Mouse (Mus musculus) MEL (cell line): ENCODE data around the gene Grin2d. TPM values are rescaled to one million over a fixed set of nuclear protein-coding genes. Genes with fewer than 3 reads are reported as not detected.

ENCODE experiments used
- DNase-seq: peaks from one replicate; pipeline ENCODE4 v3.0.0; 2011; ENCODE audit warnings: low read depth, low spot score
- H3K27ac ChIP-seq: 2 replicates; pipeline ENCODE4 v1.5.1; 2012; ENCODE audit warnings: low read depth, mild to moderate bottlenecking, control low read depth, low read length, moderate library complexity; ENCODE audit not compliant: control insufficient read depth
- H3K27me3 ChIP-seq, 2 experiments: fragments of 150-350 bp in 1 of 2; sonication (generic) in 1 of 2; 2 replicates each; pipeline ENCODE4 v1.6.1; 2012; ENCODE audit warnings: low read length in 2 of 2, mild to moderate bottlenecking in 2 of 2, improper control_type of control experiment in 1 of 2, moderate library complexity in 1 of 2; ENCODE audit not compliant: insufficient read depth in 2 of 2, control insufficient read depth in 1 of 2
- H3K36me3 ChIP-seq, 2 experiments: 2 replicates each; pipeline ENCODE4 v1.6.1; 2012 to 2014; ENCODE audit warnings: low read length in 2 of 2, improper control_type of control experiment in 1 of 2, inconsistent platforms in 1 of 2, mild to moderate bottlenecking in 1 of 2; ENCODE audit not compliant: insufficient read depth in 2 of 2, control insufficient read depth in 1 of 2
- H3K4me1 ChIP-seq, 2 experiments: fragments of 150-350 bp in 1 of 2; sonication (generic) in 1 of 2; 2 replicates each; pipeline ENCODE4 v1.6.1; 2012; ENCODE audit warnings: low read length in 2 of 2, improper control_type of control experiment in 1 of 2, mild to moderate bottlenecking in 1 of 2; ENCODE audit not compliant: insufficient read depth in 2 of 2, control insufficient read depth in 1 of 2
- H3K4me3 ChIP-seq, 2 experiments: fragments of 150-350 bp in 1 of 2; sonication (generic) in 1 of 2; 2 replicates each; pipeline ENCODE4 v1.5.1; 2012; ENCODE audit warnings: low read depth in 2 of 2, low read length in 2 of 2, mild to moderate bottlenecking in 2 of 2, moderate library complexity in 2 of 2, control low read depth in 1 of 2, improper control_type of control experiment in 1 of 2; ENCODE audit not compliant: control insufficient read depth in 1 of 2, insufficient read depth in 1 of 2
- H3K79me2 ChIP-seq: 2 replicates; pipeline ENCODE4 v1.6.1; 2012; ENCODE audit warnings: mild to moderate bottlenecking, low read length, moderate library complexity; ENCODE audit not compliant: control insufficient read depth, poor library complexity, insufficient read depth
- H3K9ac ChIP-seq: 2 replicates; pipeline ENCODE4 v1.6.1; 2012; ENCODE audit warnings: low read depth, mild to moderate bottlenecking, control low read depth, low read length, moderate library complexity; ENCODE audit not compliant: control insufficient read depth, poor library complexity, severe bottlenecking
- H3K9me3 ChIP-seq: fragments of 150-350 bp; sonication (generic); replicated peaks from 2 replicates; pipeline ENCODE4 v1.6.1; 2012; ENCODE audit warnings: mild to moderate bottlenecking, low read length, improper control_type of control experiment, moderate library complexity; ENCODE audit not compliant: insufficient read depth
- BHLHE40 ChIP-seq: IDR thresholded peaks from 2 replicates; pipeline ENCODE4 v1.6.1; 2012; ENCODE audit warnings: low read depth, mild to moderate bottlenecking, inconsistent platforms, low read length, improper control_type of control experiment, borderline replicate concordance
- CHD2 ChIP-seq: IDR thresholded peaks from 2 replicates; pipeline ENCODE4 v1.6.1; 2011; ENCODE audit warnings: low read length, improper control_type of control experiment
- CTCF ChIP-seq, 3 experiments: IDR thresholded peaks in 2 of 3; conservative IDR thresholded peaks in 1 of 3; 2 replicates each; pipeline ENCODE4 v1.5.1; 2011 to 2012; ENCODE audit warnings: low read length in 3 of 3, low read depth in 2 of 3, mild to moderate bottlenecking in 2 of 3, improper control_type of control experiment in 1 of 3, inconsistent platforms in 1 of 3, mixed read lengths in 1 of 3, moderate library complexity in 1 of 3; ENCODE audit not compliant: control insufficient read depth in 1 of 3, insufficient read depth in 1 of 3, poor library complexity in 1 of 3, severe bottlenecking in 1 of 3
- E2F4 ChIP-seq: IDR thresholded peaks from 2 replicates; pipeline ENCODE4 v1.6.1; 2011; ENCODE audit warnings: low read depth, low read length, improper control_type of control experiment, borderline replicate concordance
- ELF1 ChIP-seq: IDR thresholded peaks from 2 replicates; pipeline ENCODE4 v1.6.1; 2014; ENCODE audit warnings: low read depth, mild to moderate bottlenecking, inconsistent platforms, low read length, improper control_type of control experiment, moderate library complexity
- EP300 ChIP-seq, 2 experiments: IDR thresholded peaks; 2 replicates each; pipeline ENCODE4 v1.6.1; 2011; ENCODE audit warnings: improper control_type of control experiment in 2 of 2, low read length in 2 of 2, low read depth in 1 of 2, mild to moderate bottlenecking in 1 of 2
- GATA1 ChIP-seq: IDR thresholded peaks from 2 replicates; pipeline ENCODE4 v1.6.1; 2011; ENCODE audit warnings: low read depth, low read length, improper control_type of control experiment
- HCFC1 ChIP-seq: IDR thresholded peaks from 2 replicates; pipeline ENCODE4 v1.6.1; 2012; ENCODE audit warnings: low read depth, mild to moderate bottlenecking, inconsistent platforms, low read length, improper control_type of control experiment, moderate library complexity
- KAT2A ChIP-seq: conservative IDR thresholded peaks from 2 replicates; pipeline ENCODE4 v1.6.1; 2012; ENCODE audit warnings: low read depth, low read length, improper control_type of control experiment, inconsistent platforms
- MAZ ChIP-seq: IDR thresholded peaks from 2 replicates; pipeline ENCODE4 v1.6.1; 2012; ENCODE audit warnings: low read depth, mild to moderate bottlenecking, inconsistent platforms, low read length, improper control_type of control experiment
- MXI1 ChIP-seq: IDR thresholded peaks from 2 replicates; pipeline ENCODE4 v1.6.1; 2011; ENCODE audit warnings: mild to moderate bottlenecking, low read depth, low read length, improper control_type of control experiment
- MYC ChIP-seq: IDR thresholded peaks from 2 replicates; pipeline ENCODE4 v1.6.1; 2011; ENCODE audit warnings: low read depth, mild to moderate bottlenecking, low read length, improper control_type of control experiment, moderate library complexity
- NELFE ChIP-seq: IDR thresholded peaks from 2 replicates; pipeline ENCODE4 v1.6.1; 2011; ENCODE audit warnings: low read depth, low read length, improper control_type of control experiment
- POLR2A ChIP-seq, 2 experiments: IDR thresholded peaks; 2 replicates each; pipeline ENCODE4 v1.6.1; 2011 to 2012; ENCODE audit warnings: low read length in 2 of 2, mild to moderate bottlenecking in 2 of 2, control low read depth in 1 of 2, improper control_type of control experiment in 1 of 2, low read depth in 1 of 2, moderate library complexity in 1 of 2; ENCODE audit not compliant: control insufficient read depth in 1 of 2, insufficient read depth in 1 of 2, poor library complexity in 1 of 2
- POLR2AphosphoS2 ChIP-seq: IDR thresholded peaks from 2 replicates; pipeline ENCODE4 v1.6.1; 2011; ENCODE audit warnings: low read length, improper control_type of control experiment
- POLR2AphosphoS5 ChIP-seq: IDR thresholded peaks from 2 replicates; pipeline ENCODE4 v1.6.1; 2012; ENCODE audit warnings: low read depth, borderline replicate concordance, mild to moderate bottlenecking, inconsistent platforms, low read length, moderate library complexity, mixed read lengths
- RAD21 ChIP-seq: IDR thresholded peaks from 2 replicates; pipeline ENCODE4 v1.6.1; 2011; ENCODE audit warnings: mild to moderate bottlenecking, low read depth, low read length, improper control_type of control experiment
- RCOR1 ChIP-seq: IDR thresholded peaks from 2 replicates; pipeline ENCODE4 v1.6.1; 2012; ENCODE audit warnings: low read depth, mild to moderate bottlenecking, inconsistent platforms, low read length, improper control_type of control experiment
- SMC3 ChIP-seq: IDR thresholded peaks from 2 replicates; pipeline ENCODE4 v1.6.1; 2011; ENCODE audit warnings: low read depth, low read length, improper control_type of control experiment
- TAL1 ChIP-seq: IDR thresholded peaks from 2 replicates; pipeline ENCODE4 v1.6.1; 2012; ENCODE audit warnings: mild to moderate bottlenecking, inconsistent platforms, low read length, moderate library complexity, mixed read lengths
- TCF12 ChIP-seq: IDR thresholded peaks from 2 replicates; pipeline ENCODE4 v1.6.1; 2014; ENCODE audit warnings: low read depth, mild to moderate bottlenecking, inconsistent platforms, low read length, improper control_type of control experiment, moderate library complexity
- USF1 ChIP-seq: IDR thresholded peaks from 2 replicates; pipeline ENCODE4 v1.6.1; 2014; ENCODE audit warnings: low read depth, mild to moderate bottlenecking, inconsistent platforms, low read length, improper control_type of control experiment, moderate library complexity
- ZC3H11A ChIP-seq: IDR thresholded peaks from 2 replicates; pipeline ENCODE4 v1.6.1; 2012; ENCODE audit warnings: low read depth, mild to moderate bottlenecking, inconsistent platforms, low read length, improper control_type of control experiment
- ZMIZ1 ChIP-seq: IDR thresholded peaks from 2 replicates; pipeline ENCODE4 v1.6.1; 2012; ENCODE audit warnings: low read depth, mild to moderate bottlenecking, inconsistent platforms, low read length, improper control_type of control experiment, moderate library complexity
- polyA plus RNA-seq, 2 experiments: library from polyadenylated mRNA; stranded (reverse) in 1 of 2; unstranded in 1 of 2; fragments of >175 nt in 1 of 2; fragments of >200 nt in 1 of 2; gene quantifications; 2 replicates each; pipeline versions ENCODE4 v1.2.1 to v1.2.4; 2012; ENCODE audit warnings: low replicate concordance in 2 of 2, low read depth in 1 of 2; ENCODE audit not compliant: insufficient read length in 2 of 2, insufficient read depth in 1 of 2, missing spikeins in 1 of 2
- total RNA-seq: library from RNA; depleted of rRNA; stranded (reverse); fragments of 300-350 nt; gene quantifications from 2 replicates; pipeline ENCODE4 v1.2.3, GENCODE M21; 2012

Gene Grin2d
- total and polyA plus RNA-seq, 3 experiments = 0.19 to 0.57 TPM; not detected in 1

DNA sequence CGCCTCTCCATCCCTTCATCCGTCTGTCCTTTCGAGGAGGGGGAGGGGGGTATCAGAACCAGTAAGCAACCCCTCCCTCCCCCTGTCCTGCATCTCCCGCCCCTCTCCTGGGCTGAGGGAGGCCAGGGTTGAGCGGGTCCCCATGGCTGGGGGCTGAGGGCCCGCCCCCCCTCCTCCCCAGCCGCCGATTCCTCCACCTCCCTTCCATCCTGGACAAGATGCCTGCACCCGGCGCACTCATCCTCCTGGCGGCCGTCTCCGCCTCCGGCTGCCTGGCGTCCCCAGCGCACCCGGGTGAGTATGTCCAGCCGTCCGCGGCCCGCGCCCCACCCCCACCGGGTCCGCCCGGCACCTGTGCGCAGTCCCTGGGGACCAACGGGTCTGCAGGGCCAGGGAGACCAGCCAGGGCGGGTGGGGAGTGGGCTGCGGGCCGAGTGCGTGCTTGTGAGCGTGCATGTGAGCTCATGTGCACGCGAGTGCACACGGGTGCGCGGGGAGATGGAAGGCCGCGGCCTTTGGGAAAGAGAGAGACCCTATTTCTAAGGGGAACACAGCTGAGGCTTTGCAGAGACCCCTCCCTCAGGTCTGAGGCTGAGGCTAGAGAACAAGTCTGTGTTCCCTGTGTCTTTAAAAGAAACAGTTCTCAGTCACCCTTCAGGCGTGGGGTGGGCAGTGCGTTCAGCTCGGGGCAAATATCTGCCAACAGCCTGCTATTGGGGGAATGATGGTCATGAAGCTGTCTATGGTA is 92.6 kb downstream of the Grin2d start:
- Histone ChIP-seq H3K36me3 (no peaks in the 10 kb centered on the region), H3K27me3 (peaks cover 0 to 1% of the 10 kb centered on the region in 2 experiments; a peak in 2 of 4 replicates), H3K79me2 (no peaks in the 10 kb centered on the region), H3K9ac (no peak overlapping the region), H3K27ac (no peak overlapping the region), H3K4me1 (no peaks in the 10 kb centered on the region), H3K9me3 (no peaks in the 10 kb centered on the region), H3K4me3 (no peak overlapping the region)
- no peak for TF ChIP-seq SMC3
- TF ChIP-seq POLR2A (IDR thresholded peaks at IDR 0.05; ENCODE audit: control insufficient read depth in 1 of 2, insufficient read depth in 1 of 2, low read depth in 1 of 2, low read length in 2 of 2, poor library complexity in 1 of 2) = no peak
- TF ChIP-seq RCOR1 = no peak
- TF ChIP-seq E2F4 = no peak
- TF ChIP-seq KAT2A = no peak
- TF ChIP-seq POLR2AphosphoS2 = no peak
- no peak for TF ChIP-seq CTCF (IDR thresholded peaks at IDR 0.05 in 2 of 3, conservative IDR thresholded peaks at IDR 0.05 in 1 of 3; ENCODE audit: control insufficient read depth in 1 of 3, insufficient read depth in 1 of 3, low read depth in 2 of 3, low read length in 3 of 3, poor library complexity in 1 of 3, severe bottlenecking in 1 of 3)
- no peak for TF ChIP-seq HCFC1
- TF ChIP-seq MYC = no peak
- TF ChIP-seq BHLHE40 = no peak
- no peak for TF ChIP-seq ZMIZ1
- no peak for TF ChIP-seq EP300 (IDR thresholded peaks at IDR 0.05; ENCODE audit: low read depth in 1 of 2, low read length in 2 of 2)
- no peak for TF ChIP-seq RAD21
- no peak for TF ChIP-seq CHD2
- DNase-seq = no peak

DNA sequence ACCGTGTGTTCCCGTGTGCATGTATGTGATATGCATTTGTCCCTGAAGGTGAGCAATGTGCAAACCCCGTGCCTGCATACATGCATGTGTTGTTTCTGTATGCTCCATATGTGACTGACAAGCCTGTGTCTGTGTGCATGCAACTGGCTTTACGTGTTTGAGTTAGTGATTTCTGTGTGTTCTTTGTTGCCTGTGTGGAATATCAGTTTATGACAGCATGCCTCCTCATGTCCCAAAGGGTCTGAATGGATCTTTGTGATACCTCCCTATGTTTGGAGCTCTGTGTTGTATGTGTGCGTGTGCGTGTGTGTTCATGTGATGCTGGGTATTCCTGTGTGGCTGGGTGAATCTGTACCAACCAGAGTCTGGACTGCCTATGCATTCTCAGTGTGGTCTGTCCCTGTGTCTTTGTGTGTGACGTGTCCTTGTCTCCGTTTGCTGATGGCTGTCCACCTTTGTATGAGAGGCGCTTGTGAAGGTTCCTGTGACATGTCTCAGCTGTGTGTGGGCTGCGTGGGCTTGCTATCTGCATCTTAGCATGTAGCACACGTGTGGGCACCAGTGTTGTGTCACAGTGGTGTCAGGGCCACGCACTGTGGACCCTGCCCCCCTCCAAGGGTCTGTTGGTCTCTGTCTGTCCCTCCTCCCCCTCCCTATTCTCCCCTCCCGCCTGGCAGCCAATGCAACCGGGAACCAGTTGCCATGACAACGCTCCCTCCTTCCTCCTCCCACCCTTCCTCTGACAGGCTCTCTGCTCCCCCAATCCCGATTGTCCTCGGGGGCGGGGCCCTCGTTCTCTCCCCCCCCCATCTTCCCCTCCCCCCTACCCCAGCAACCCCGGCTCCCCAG is 93.4 kb downstream of the Grin2d start, which contains the start of gene Sult2b1:
TSS of gene Sult2b1 (minus strand) at position 146 of the 849 bp plus-strand sequence.
- Histone ChIP-seq H3K4me3 (peak within 1 kb of the TSS; percentile 64 to 69), H3K79me2 (no peaks in the 10 kb centered on the region), H3K4me1 (no peaks in the 10 kb centered on the region), H3K27ac (no peak within 1 kb of the TSS), H3K9ac (peak within 1 kb of the TSS; percentile 63), H3K27me3 (no peaks in the 10 kb centered on the region; a peak in 1 of 4 replicates), H3K36me3 (no peaks in the 10 kb centered on the region), H3K9me3 (no peaks in the 10 kb centered on the region)
- DNase-seq = no peak
- no peak for TF ChIP-seq USF1
- TF ChIP-seq MAZ = no peak
- no peak for TF ChIP-seq POLR2AphosphoS5
- no peak for TF ChIP-seq MYC
- no peak for TF ChIP-seq GATA1
- no peak for TF ChIP-seq BHLHE40
- TF ChIP-seq POLR2A (IDR thresholded peaks at IDR 0.05; ENCODE audit: control insufficient read depth in 1 of 2, insufficient read depth in 1 of 2, low read depth in 1 of 2, low read length in 2 of 2, poor library complexity in 1 of 2) = no peak
- no peak for TF ChIP-seq MXI1
- TF ChIP-seq TAL1 = no peak
- TF ChIP-seq HCFC1 = no peak
- no peak for TF ChIP-seq RCOR1
- TF ChIP-seq TCF12 = no peak
- no peak for TF ChIP-seq NELFE
- TF ChIP-seq ZC3H11A = no peak
- TF ChIP-seq SMC3 = no peak
- TF ChIP-seq ELF1 = no peak
